Mouse (Mus musculus) layer of hippocampus, adult 8-10 months (tissue): ENCODE measurements at regions not wholly inside any gene's neighbourhood (a gene's known extent, or its start where the extent isn't known, plus 50 kb on each side); places are given as distances from the start of the nearest gene placed in this dataset.
A peak's percentile ranks its signal among the peaks of the same experiment; 100 is the strongest.

ENCODE experiments used
- DNase-seq, 2 experiments: peaks; one replicate each; pipeline ENCODE4 v3.0.0; 2022; ENCODE audit warnings: low spot score in 2 of 2

- no peak for DNase-seq
These were observed 69.8 kb downstream of the Gm21750 start for GRCm38 (mm10) chr14:73730796-73731195.

GRCm38 (mm10) chr14:73732161-73732560, 71.1 kb downstream of the Gm21750 start:
- peak; percentile 59 to 60 for DNase-seq

- no peak for DNase-seq
These were observed 89.8 kb downstream of the Gm21750 start for GRCm38 (mm10) chr14:73750790-73751189.

- no peak for DNase-seq
These were observed 99.0 kb downstream of the Gm21750 start for GRCm38 (mm10) chr14:73759986-73760385.

- no peak for DNase-seq
These were observed 111.9 kb downstream of the Gm21750 start for GRCm38 (mm10) chr14:73772964-73773363.

GRCm38 (mm10) chr14:73773810-73774209, 112.8 kb downstream of the Gm21750 start:
- no peak for DNase-seq

GRCm38 (mm10) chr14:73776066-73776465, 115.0 kb downstream of the Gm21750 start:
- peak; percentile 35 to 67 for DNase-seq

GRCm38 (mm10) chr14:73807169-73807568, 146.1 kb downstream of the Gm21750 start:
- DNase-seq = no peak

GRCm38 (mm10) chr14:73838890-73839289, 177.9 kb downstream of the Gm21750 start:
- DNase-seq = no peak

- no peak for DNase-seq
These were observed 200.8 kb downstream of the Gm21750 start for GRCm38 (mm10) chr14:73861782-73862181.

- DNase-seq = no peak
These were observed 213.3 kb downstream of the Gm21750 start for GRCm38 (mm10) chr14:73874337-73874736.

GRCm38 (mm10) chr14:73875916-73876315, 214.9 kb downstream of the Gm21750 start:
- no peak for DNase-seq

- DNase-seq = no peak
These were observed 217.2 kb downstream of the Gm21750 start for GRCm38 (mm10) chr14:73878267-73878666.

- no peak for DNase-seq
These were observed 217.9 kb downstream of the Gm21750 start for GRCm38 (mm10) chr14:73878866-73879419.

GRCm38 (mm10) chr14:73891451-73891850, 230.4 kb downstream of the Gm21750 start:
- no peak for DNase-seq

GRCm38 (mm10) chr14:73894844-73895243, 233.8 kb downstream of the Gm21750 start:
- no peak for DNase-seq

GRCm38 (mm10) chr14:73895266-73895665, 234.2 kb downstream of the Gm21750 start:
- no peak for DNase-seq

GRCm38 (mm10) chr14:73899078-73899477, 238.1 kb downstream of the Gm21750 start:
- no peak for DNase-seq

GRCm38 (mm10) chr14:73902085-73902713, 241.2 kb downstream of the Gm21750 start:
- DNase-seq = no peak

- DNase-seq = no peak
These were observed 252.9 kb downstream of the Gm21750 start for GRCm38 (mm10) chr14:73913756-73914448.

- DNase-seq = no peak
These were observed 255.0 kb downstream of the Gm21750 start for GRCm38 (mm10) chr14:73915990-73916389.

GRCm38 (mm10) chr14:73931095-73931494, 270.1 kb downstream of the Gm21750 start:
- no peak for DNase-seq

- DNase-seq = no peak
These were observed 286.3 kb downstream of the Gm21750 start for GRCm38 (mm10) chr14:73947316-73947715.
